Mouse (Mus musculus) embryonic facial prominence, embryonic 13.5 days (tissue): ENCODE results near the gene Ocm. TPM values are rescaled to one million over a fixed set of nuclear protein-coding genes. Genes with fewer than 3 reads are reported as not detected.

Source experiments
- ATAC-seq: fragments of 200-750 bp; cut with Nextera tagmentation; 2 replicates; pipeline ENCODE4 v1.8.0; 2017; ENCODE audit warnings: low read depth; ENCODE audit not compliant: insufficient number of reproducible peaks, insufficient read depth, low FRiP score, low TSS enrichment
- H3K27ac ChIP-seq: fragments of 300-500 bp; sonication (generic); 2 replicates; pipeline ENCODE4 v1.5.1; 2015; ENCODE audit warnings: moderate library complexity, mild to moderate bottlenecking, inconsistent platforms
- H3K27me3 ChIP-seq: fragments of 300-500 bp; sonication (generic); 2 replicates; pipeline ENCODE4 v1.6.1; 2015; ENCODE audit warnings: mild to moderate bottlenecking, inconsistent platforms
- H3K36me3 ChIP-seq: fragments of 300-500 bp; sonication (generic); 2 replicates; pipeline ENCODE4 v1.6.1; 2015; ENCODE audit warnings: mild to moderate bottlenecking, inconsistent platforms
- H3K4me1 ChIP-seq: fragments of 300-500 bp; sonication (generic); 2 replicates; pipeline ENCODE4 v1.6.1; 2015; ENCODE audit warnings: inconsistent platforms
- H3K4me2 ChIP-seq: fragments of 300-500 bp; sonication (generic); 2 replicates; pipeline ENCODE4 v1.6.1; 2015; ENCODE audit warnings: moderate library complexity, mild to moderate bottlenecking, inconsistent platforms
- H3K4me3 ChIP-seq: fragments of 300-500 bp; sonication (generic); 2 replicates; pipeline ENCODE4 v1.5.1; 2015; ENCODE audit warnings: mild to moderate bottlenecking, inconsistent platforms
- H3K9ac ChIP-seq: fragments of 300-500 bp; sonication (generic); 2 replicates; pipeline ENCODE4 v1.6.1; 2015; ENCODE audit warnings: mild to moderate bottlenecking, inconsistent platforms
- H3K9me3 ChIP-seq: fragments of 300-500 bp; sonication (generic); 2 replicates; pipeline ENCODE4 v1.6.1; 2016; ENCODE audit warnings: inconsistent platforms
- WGBS: fragments of 180-500 bp; shearing (Covaris S2); methylation state at CpG from one replicate; pipeline ENCODE4 v1.1.7; 2015; ENCODE audit warnings: mixed read lengths; 5-methylcytosine and 5-hydroxymethylcytosine counted together
- polyA plus RNA-seq: library from polyadenylated mRNA; unstranded; fragments of >200 nt; fragmentation: Nextera tagmentation; extraction: Ambion mirVana; gene quantifications from 2 replicates; pipeline ENCODE4 v1.2.1, GENCODE M21; 2015

Gene Ocm
- polyA plus RNA-seq, 1 experiment from 2014 or later, result not detected

DNA sequence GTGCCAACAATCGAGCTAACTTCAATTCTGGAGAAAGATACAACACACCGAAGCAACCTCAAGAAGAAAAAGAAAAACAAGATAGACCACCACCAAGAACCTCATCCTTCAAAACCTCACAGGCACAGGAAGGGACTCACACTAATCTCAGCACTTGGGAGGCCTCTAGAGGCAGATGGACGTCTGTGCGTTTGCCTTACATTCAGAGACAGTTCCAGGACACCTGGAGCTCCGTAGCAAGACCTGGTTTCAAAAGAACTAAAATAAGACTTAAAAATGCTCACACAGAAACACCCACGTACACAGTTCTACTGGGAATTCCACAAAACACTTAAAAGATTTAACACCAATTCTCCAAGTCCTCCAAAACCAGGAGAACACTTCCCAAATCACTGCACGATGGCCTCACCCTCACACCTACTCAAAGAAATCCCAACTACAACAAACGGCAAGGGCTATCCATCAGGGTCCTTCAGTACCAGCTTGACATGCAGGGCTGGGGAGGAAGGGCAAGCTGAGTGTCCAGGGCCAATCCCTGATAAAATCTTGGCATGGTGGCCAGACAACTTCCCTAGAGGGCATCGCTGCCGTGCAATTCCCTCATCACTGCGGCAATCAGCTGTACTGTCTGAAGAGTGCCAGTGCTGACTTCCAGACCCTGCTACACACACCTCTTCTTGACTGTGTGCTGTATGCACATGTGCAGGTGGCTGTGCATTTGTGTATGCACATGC is 31.7 kb downstream of the Ocm start:
- Histone ChIP-seq H3K27me3 (no peaks in the 10 kb centered on the region), H3K27ac (no peak overlapping the region), H3K36me3 (peaks cover 97% of the 10 kb centered on the region), H3K4me1 (no peaks in the 10 kb centered on the region), H3K4me2 (no peak overlapping the region), H3K9me3 (no peaks in the 10 kb centered on the region), H3K4me3 (no peak overlapping the region), H3K9ac (no peak overlapping the region)
- ATAC-seq, result no peak
- 78% methylated on average over 11 of the region's 11 CpGs for WGBS

DNA sequence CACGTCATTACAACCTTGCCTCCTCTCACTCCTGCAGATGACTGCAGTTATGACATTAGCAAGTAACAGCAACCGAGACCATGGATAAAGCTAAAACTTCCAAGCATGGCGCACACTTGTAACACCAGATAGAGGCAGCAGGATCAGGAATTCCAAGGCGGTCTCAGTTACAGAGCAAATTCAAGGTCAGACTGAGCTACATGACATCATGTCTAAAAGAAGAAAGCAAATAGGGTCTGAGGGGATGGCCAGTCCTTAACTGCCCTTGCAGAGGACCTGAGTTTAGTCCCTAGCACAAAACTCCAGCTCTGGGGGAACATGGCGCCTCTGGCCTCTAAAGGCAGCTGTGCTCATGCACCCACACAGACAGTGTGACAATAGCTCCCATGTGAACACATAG is 32.6 kb downstream of the Ocm start:
- no peaks in the 10 kb centered on the region for H3K9me3 ChIP-seq
- WGBS, result 92% methylated on average over 5 of the region's 5 CpGs
- H3K4me3 ChIP-seq, result no peak overlapping the region
- H3K4me1 ChIP-seq, result no peaks in the 10 kb centered on the region
- ATAC-seq, result no peak
- no peak overlapping the region for H3K4me2 ChIP-seq
- H3K27me3 ChIP-seq, result no peaks in the 10 kb centered on the region
- no peak overlapping the region for H3K27ac ChIP-seq
- H3K36me3 ChIP-seq, result peaks cover 97% of the 10 kb centered on the region
- H3K9ac ChIP-seq, result no peak overlapping the region

DNA sequence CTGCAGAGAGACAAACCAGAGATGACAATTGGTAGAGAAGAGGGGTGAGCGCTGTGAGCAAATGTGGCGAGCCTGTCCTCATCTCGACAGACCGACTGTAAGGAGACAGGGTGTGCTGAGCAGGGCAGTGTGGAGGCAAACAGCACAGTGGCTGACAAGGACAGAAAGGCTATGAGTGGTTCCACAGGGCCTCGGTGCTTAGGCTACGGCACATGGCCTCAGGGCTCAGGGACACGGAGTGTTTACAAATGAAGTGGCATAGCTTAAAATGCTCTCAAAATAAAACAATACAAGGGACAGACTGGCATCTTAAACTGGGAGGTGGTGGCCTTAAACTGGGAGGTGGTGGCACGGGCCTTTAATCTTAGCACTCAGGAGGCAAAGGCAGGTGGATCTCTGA is 33.2 kb downstream of the Ocm start:
- H3K4me3 ChIP-seq, result no peak overlapping the region
- no peak overlapping the region for H3K4me2 ChIP-seq
- H3K36me3 ChIP-seq, result peaks cover 97% of the 10 kb centered on the region
- ATAC-seq, result no peak
- 88% methylated on average over 8 of the region's 8 CpGs for WGBS
- no peaks in the 10 kb centered on the region for H3K27me3 ChIP-seq
- H3K4me1 ChIP-seq, result no peaks in the 10 kb centered on the region
- no peak overlapping the region for H3K27ac ChIP-seq
- H3K9me3 ChIP-seq, result no peaks in the 10 kb centered on the region
- no peak overlapping the region for H3K9ac ChIP-seq

DNA sequence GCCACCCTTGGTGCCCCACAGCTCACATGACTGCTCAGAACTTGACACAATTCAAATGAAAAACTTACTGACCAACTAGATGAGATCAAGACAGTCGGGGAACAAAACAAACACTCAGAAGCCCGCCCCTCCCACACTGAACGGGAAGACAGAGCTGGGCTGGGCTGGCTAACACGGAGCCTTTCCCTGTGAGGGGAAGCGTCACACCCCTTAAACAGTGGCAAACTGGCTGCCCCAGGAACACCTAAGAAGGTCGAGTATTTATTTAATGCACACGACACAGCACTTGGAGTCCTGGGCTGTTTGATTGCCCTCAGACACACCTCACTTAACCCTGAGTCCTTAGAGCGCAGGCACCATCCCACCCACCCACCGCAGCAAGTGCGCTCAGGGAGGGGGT is 33.8 kb downstream of the Ocm start:
- Histone ChIP-seq H3K4me1 (no peaks in the 10 kb centered on the region), H3K27ac (no peak overlapping the region), H3K36me3 (peaks cover 97% of the 10 kb centered on the region), H3K9me3 (no peaks in the 10 kb centered on the region), H3K27me3 (no peaks in the 10 kb centered on the region), H3K4me3 (no peak overlapping the region), H3K4me2 (no peak overlapping the region), H3K9ac (no peak overlapping the region)
- no peak for ATAC-seq
- 87% methylated on average over 10 of the region's 10 CpGs for WGBS

DNA sequence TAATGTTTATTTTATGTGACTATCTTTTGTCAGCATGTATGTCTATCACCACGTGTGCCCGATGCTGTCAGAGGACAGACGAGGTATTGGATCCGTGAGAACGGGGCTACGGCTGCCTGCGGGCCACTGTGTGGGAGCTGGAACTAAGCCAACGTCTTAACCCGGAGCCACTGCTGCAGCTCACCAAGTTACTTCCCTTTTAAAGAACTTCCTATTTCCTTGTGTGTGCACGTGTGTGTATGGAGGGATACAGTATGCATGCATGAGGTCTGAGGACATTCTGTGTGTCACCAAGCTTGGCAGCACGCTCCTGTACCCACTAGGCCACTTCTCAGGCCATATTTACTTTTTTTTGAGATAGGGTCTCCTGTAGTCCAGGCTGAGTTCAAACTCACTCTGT is 36.4 kb downstream of the Ocm start:
- 92% methylated on average over 11 of the region's 11 CpGs for WGBS
- Histone ChIP-seq H3K9ac (no peak overlapping the region), H3K27ac (no peak overlapping the region), H3K9me3 (no peaks in the 10 kb centered on the region), H3K36me3 (peaks cover 98% of the 10 kb centered on the region), H3K4me1 (no peaks in the 10 kb centered on the region), H3K4me2 (no peak overlapping the region), H3K27me3 (no peaks in the 10 kb centered on the region), H3K4me3 (no peak overlapping the region)
- ATAC-seq, result no peak

DNA sequence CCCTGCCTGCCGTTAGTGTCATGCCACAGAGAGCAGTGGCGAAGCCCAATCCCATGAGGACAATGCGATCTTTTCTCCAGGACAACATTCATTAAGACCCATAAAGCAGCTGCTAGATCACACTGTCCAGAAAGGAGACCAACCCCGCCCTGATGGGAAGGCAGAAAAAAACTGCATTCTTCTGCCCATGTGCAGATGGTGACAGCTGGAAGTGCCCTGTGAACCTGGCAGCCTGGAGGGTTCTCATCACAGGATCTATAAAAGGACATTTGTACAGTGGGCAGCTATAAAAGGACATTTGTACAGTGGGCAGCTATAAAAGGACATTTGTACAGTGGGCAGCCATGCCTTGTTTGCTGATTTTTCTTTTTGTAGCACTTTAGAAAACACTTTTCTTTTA is 37.4 kb downstream of the Ocm start:
- Histone ChIP-seq H3K9ac (no peak overlapping the region), H3K4me1 (no peaks in the 10 kb centered on the region), H3K27me3 (no peaks in the 10 kb centered on the region), H3K4me2 (no peak overlapping the region), H3K4me3 (no peak overlapping the region), H3K9me3 (no peaks in the 10 kb centered on the region), H3K27ac (no peak overlapping the region), H3K36me3 (peaks cover 95% of the 10 kb centered on the region)
- 89% methylated on average over 4 of the region's 4 CpGs for WGBS
- no peak for ATAC-seq

DNA sequence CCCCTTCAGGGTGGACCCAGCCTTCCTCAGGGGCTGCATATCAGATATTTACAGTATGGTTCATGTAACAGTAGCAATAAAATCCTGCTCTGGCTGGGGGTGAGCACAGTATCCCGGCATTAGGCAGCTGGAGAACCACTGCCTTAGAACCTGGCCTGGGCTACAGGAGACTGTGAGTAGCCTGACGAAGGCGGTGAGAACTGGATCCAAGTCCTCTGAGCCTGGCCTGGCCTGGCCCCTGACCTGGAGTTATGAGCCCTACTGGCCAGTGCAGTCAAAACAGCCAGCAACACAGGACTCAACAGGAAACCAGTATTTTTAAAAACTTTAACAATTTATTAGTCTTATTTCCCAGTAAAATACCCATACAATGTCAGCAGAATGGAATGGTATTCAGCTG is 38.9 kb downstream of the Ocm start:
- H3K27ac ChIP-seq, result no peak overlapping the region
- peaks cover 81% of the 10 kb centered on the region for H3K36me3 ChIP-seq
- no peaks in the 10 kb centered on the region for H3K9me3 ChIP-seq
- WGBS, result 87% methylated on average over 3 of the region's 3 CpGs
- no peaks in the 10 kb centered on the region for H3K27me3 ChIP-seq
- no peak overlapping the region for H3K4me2 ChIP-seq
- no peak overlapping the region for H3K4me3 ChIP-seq
- no peaks in the 10 kb centered on the region for H3K4me1 ChIP-seq
- ATAC-seq, result no peak
- H3K9ac ChIP-seq, result no peak overlapping the region

DNA sequence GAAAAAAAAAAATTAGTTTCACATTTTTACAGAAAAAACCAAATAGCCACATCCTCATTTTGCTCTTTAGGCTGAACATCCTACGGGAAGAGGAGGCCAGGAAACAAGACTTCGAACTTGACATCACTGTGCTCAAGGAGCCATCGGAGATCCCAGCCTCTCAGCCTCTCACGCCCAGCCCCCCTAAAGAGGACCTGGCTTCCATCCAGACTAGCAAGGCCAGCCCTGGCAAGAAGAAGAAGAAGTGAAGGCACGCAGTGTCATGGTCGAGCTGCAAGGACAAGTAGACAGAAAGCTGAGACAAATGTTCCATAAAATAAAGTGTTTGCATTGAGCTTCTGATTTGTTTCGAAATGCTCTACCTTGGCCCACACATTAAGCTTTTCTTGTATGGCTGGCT is 41.1 kb downstream of the Ocm start:
- Histone ChIP-seq H3K9ac (no peak overlapping the region), H3K4me1 (0 out of 2 replicates have a peak, but pooled peaks cover 3% of the 10 kb centered on the region), H3K36me3 (peaks cover 58% of the 10 kb centered on the region), H3K27ac (no peak overlapping the region), H3K4me2 (no peak overlapping the region), H3K4me3 (no peak overlapping the region), H3K9me3 (no peaks in the 10 kb centered on the region), H3K27me3 (no peaks in the 10 kb centered on the region)
- 87% methylated on average over 7 of the region's 7 CpGs for WGBS
- no peak for ATAC-seq

DNA sequence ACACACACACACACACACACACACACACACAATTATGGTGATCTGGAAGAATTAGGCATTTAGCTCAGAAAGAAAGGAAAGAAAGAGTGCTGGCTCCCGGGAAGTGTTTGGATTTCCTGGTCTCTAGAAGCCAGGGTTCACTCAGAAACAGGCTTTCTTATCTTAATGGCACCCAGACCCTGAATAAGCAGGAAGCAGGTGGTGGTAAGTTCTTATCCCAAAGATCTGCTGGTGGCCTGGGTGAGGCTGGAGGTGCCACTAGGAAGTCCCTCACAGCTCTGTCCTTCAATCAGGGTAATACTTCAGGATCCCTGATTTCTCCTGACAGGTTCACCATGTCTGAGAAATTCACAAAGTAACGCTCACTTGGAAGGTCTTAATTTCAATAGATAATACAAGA is 44.1 kb downstream of the Ocm start:
- Histone ChIP-seq H3K36me3 (peaks cover 28% of the 10 kb centered on the region), H3K9me3 (no peaks in the 10 kb centered on the region), H3K27ac (no peak overlapping the region), H3K4me3 (no peak overlapping the region), H3K9ac (no peak overlapping the region), H3K4me1 (0 out of 2 replicates have a peak, but pooled peaks cover 3% of the 10 kb centered on the region), H3K27me3 (no peaks in the 10 kb centered on the region), H3K4me2 (no peak overlapping the region)
- 96% methylated on average over 2 of the region's 2 CpGs for WGBS
- no peak for ATAC-seq

DNA sequence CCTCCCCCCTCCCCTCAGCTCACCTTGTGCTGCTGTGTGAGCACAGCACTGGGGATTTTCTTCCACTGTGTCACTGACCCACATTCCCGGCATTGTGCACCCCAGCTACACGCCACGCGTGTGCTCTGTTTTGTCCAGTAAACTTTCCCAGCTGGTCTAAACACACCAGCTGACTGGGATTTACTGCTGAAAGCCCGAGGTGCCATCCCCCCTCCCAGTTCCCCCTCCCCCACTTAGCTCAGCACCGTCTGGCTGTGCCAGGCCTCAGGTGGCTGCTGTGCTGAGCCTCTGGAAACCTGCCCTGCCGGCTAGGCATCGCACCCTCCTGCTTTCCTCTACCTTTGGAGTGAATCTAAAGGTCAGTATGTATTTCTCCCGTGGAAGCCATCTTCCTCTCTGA is 45.6 kb downstream of the Ocm start:
- 28% methylated on average over 9 of the region's 9 CpGs for WGBS

DNA sequence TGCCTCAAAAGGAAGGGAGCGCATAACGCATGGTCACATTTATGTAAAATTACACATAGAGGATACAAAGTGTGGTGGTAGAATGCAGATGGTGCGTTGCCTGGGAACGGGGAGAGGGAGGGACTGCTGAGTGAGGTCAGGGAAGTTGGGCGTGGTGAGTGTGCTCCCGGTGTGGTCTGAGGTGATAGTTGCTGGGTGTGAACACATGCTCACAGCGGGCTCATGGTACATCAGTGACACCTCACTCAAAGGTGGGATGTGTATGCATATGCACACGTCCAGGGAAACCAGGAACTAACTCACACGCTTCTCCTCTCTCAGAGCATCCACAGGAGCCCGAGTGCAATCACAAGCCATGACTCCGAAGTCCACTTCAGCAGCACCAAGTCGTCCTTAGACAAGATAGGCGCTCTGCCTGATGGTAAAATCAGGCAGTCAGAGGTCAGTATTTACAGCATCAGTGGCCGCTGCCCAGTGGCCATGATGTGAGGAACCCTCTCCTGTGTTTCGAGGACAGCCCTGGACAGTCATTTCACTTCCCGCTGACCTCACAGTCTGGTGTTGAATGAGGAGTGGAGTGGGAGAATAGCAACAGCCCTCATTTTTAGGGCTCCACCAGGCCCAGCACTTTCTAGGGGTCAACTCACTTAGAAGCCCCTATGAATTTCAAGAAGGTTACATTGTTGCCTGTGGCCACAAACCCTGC is 49.6 kb downstream of the Ocm start:
- Histone ChIP-seq H3K4me1 (0 out of 2 replicates have a peak, but pooled peaks cover 3% of the 10 kb centered on the region), H3K36me3 (no peaks in the 10 kb centered on the region), H3K4me2 (no peak overlapping the region), H3K9me3 (no peaks in the 10 kb centered on the region), H3K4me3 (no peak overlapping the region), H3K27ac (no peak overlapping the region), H3K27me3 (no peaks in the 10 kb centered on the region), H3K9ac (no peak overlapping the region)
- ATAC-seq, result no peak
- 79% methylated on average over 16 of the region's 16 CpGs for WGBS

More for the DNA sequence above, 45.6 kb downstream of the Ocm start:
- Histone ChIP-seq H3K36me3 (peaks cover 14% of the 10 kb centered on the region), H3K4me3 (no peak overlapping the region), H3K27me3 (no peaks in the 10 kb centered on the region), H3K9ac (peak overlapping the region; percentile 46; the same call in 1 of the 2 replicates), H3K4me1 (0 out of 2 replicates have a peak, but pooled peaks cover 3% of the 10 kb centered on the region), H3K4me2 (no peak overlapping the region), H3K9me3 (no peaks in the 10 kb centered on the region), H3K27ac (no peak overlapping the region)
- ATAC-seq, result no peak

DNA sequence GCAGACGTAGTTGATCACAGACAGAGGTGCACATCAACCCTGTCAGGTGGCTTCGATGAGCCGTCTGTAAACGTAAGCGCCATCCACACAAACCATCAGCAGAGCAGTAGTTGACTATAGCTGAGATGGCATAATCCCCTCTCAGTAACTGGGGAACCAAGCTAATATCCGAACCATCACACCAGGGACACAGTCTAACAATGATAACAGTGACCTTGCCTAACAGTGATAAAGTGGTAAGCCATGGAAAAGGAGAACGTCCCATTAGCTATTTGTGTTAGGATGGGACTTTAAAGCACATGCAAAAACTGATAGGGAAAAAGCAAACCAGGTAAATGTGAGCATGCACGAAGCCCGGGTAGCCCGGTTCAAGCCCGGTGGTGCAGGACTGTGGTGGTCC is 50.2 kb downstream of the Ocm start:
- no peak for ATAC-seq
- Histone ChIP-seq H3K4me2 (no peak overlapping the region), H3K27me3 (no peaks in the 10 kb centered on the region), H3K9ac (no peak overlapping the region), H3K27ac (no peak overlapping the region), H3K9me3 (no peaks in the 10 kb centered on the region), H3K36me3 (no peaks in the 10 kb centered on the region), H3K4me1 (0 out of 2 replicates have a peak, but pooled peaks cover 3% of the 10 kb centered on the region), H3K4me3 (no peak overlapping the region)
- WGBS, result 87% methylated on average over 11 of the region's 11 CpGs
